Mouse (Mus musculus): ENCODE measurements around the gene Srgap2. TPM values are rescaled to one million over a fixed set of nuclear protein-coding genes. Genes with fewer than 3 reads are reported as not detected.

Srgap2 gene
- polyA plus RNA-seq, 1 experiment from 2014 or later = 16.7 TPM

- Histone ChIP-seq H3K9ac (ENCODE audit: low read length) (no peak overlapping the region), H3K27me3 (ENCODE audit: control insufficient read depth, insufficient read depth, low read depth, low read length) (no peaks in the 10 kb centered on the region), H3K4me2 (ENCODE audit: low read depth, low read length) (no peak overlapping the region), H3K27ac (ENCODE audit: low read length) (no peak overlapping the region), H3K4me3 (ENCODE audit: low read length) (no peak overlapping the region), H3K4me1 (replicated peaks; ENCODE audit: control insufficient read depth, insufficient read depth, low read length) (no peaks in the 10 kb centered on the region), H3K9me3 (ENCODE audit: control insufficient read depth, low read length) (no peaks in the 10 kb centered on the region), H3K36me3 (ENCODE audit: control insufficient read depth, insufficient read depth, low read length) (peaks cover 21% of the 10 kb centered on the region)
- ATAC-seq (ENCODE audit: low read depth) = no peak
- WGBS = 91% methylated on average over 3 of the region's 3 CpGs
Observed at GRCm38 (mm10) chr1:131319598-131320330, 207.4 kb downstream of the Srgap2 start.

DNA sequence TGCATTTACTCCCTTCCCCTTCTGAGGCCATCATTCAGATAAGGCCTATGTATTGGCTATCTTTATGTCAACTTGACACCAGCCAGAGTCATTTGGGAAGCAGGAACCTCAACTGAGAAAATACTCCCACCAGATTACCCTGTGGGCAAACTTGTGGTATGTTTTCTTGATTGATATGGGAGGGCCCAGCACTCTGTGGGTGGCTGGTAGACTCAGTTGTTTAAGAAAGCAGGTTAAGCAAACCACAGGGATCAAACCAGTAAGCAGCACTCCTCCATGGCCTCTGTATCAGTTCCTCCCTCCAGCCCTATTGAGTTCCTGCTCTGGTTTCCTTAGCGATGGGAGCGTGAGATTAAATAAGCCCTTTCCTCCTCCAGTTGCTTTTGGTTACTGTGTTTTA lies 208.8 kb downstream of the Srgap2 start:
- no peak for ATAC-seq (ENCODE audit: low read depth)
- 93% methylated on average over 2 of the region's 2 CpGs for WGBS
- H3K4me2 ChIP-seq (ENCODE audit: low read depth, low read length) = no peak overlapping the region
- H3K4me1 ChIP-seq (replicated peaks; ENCODE audit: control insufficient read depth, insufficient read depth, low read length) = no peaks in the 10 kb centered on the region
- no peaks in the 10 kb centered on the region for H3K27me3 ChIP-seq (ENCODE audit: control insufficient read depth, insufficient read depth, low read depth, low read length)
- H3K4me3 ChIP-seq (ENCODE audit: low read length) = no peak overlapping the region
- H3K9me3 ChIP-seq (ENCODE audit: control insufficient read depth, low read length) = no peaks in the 10 kb centered on the region
- no peak overlapping the region for H3K9ac ChIP-seq (ENCODE audit: low read length)
- no peak overlapping the region for H3K27ac ChIP-seq (ENCODE audit: low read length)
- H3K36me3 ChIP-seq (ENCODE audit: control insufficient read depth, insufficient read depth, low read length) = peaks cover 18% of the 10 kb centered on the region

- no peaks in the 10 kb centered on the region for H3K27me3 ChIP-seq (ENCODE audit: control insufficient read depth, insufficient read depth, low read depth, low read length)
- no peak overlapping the region for H3K4me2 ChIP-seq (ENCODE audit: low read depth, low read length)
- H3K9me3 ChIP-seq (ENCODE audit: control insufficient read depth, low read length) = no peaks in the 10 kb centered on the region
- no peak overlapping the region for H3K27ac ChIP-seq (ENCODE audit: low read length)
- 68% methylated on average over 5 of the region's 5 CpGs for WGBS
- no peaks in the 10 kb centered on the region for H3K4me1 ChIP-seq (replicated peaks; ENCODE audit: control insufficient read depth, insufficient read depth, low read length)
- H3K9ac ChIP-seq (ENCODE audit: low read length) = no peak overlapping the region
- no peak overlapping the region for H3K4me3 ChIP-seq (ENCODE audit: low read length)
- peaks cover 21% of the 10 kb centered on the region for H3K36me3 ChIP-seq (ENCODE audit: control insufficient read depth, insufficient read depth, low read length)
- ATAC-seq (ENCODE audit: low read depth) = no peak
Observed at GRCm38 (mm10) chr1:131317625-131318024, 209.5 kb downstream of the Srgap2 start.

- H3K4me3 ChIP-seq (ENCODE audit: low read length) = no peak overlapping the region
- H3K4me1 ChIP-seq (replicated peaks; ENCODE audit: control insufficient read depth, insufficient read depth, low read length) = no peaks in the 10 kb centered on the region
- no peak overlapping the region for H3K4me2 ChIP-seq (ENCODE audit: low read depth, low read length)
- 82% methylated on average over 3 of the region's 3 CpGs for WGBS
- ATAC-seq (ENCODE audit: low read depth) = no peak
- no peak overlapping the region for H3K9ac ChIP-seq (ENCODE audit: low read length)
- no peaks in the 10 kb centered on the region for H3K27me3 ChIP-seq (ENCODE audit: control insufficient read depth, insufficient read depth, low read depth, low read length)
- peaks cover 20% of the 10 kb centered on the region for H3K36me3 ChIP-seq (ENCODE audit: control insufficient read depth, insufficient read depth, low read length)
- no peaks in the 10 kb centered on the region for H3K9me3 ChIP-seq (ENCODE audit: control insufficient read depth, low read length)
- no peak overlapping the region for H3K27ac ChIP-seq (ENCODE audit: low read length)
Observed at GRCm38 (mm10) chr1:131311284-131311683, 215.9 kb downstream of the Srgap2 start.

- Histone ChIP-seq H3K4me1 (replicated peaks; ENCODE audit: control insufficient read depth, insufficient read depth, low read length) (no peaks in the 10 kb centered on the region), H3K36me3 (ENCODE audit: control insufficient read depth, insufficient read depth, low read length) (peaks cover 16% of the 10 kb centered on the region), H3K4me2 (ENCODE audit: low read depth, low read length) (no peak overlapping the region), H3K9ac (ENCODE audit: low read length) (no peak overlapping the region), H3K9me3 (ENCODE audit: control insufficient read depth, low read length) (no peaks in the 10 kb centered on the region), H3K27ac (ENCODE audit: low read length) (no peak overlapping the region), H3K4me3 (ENCODE audit: low read length) (no peak overlapping the region), H3K27me3 (ENCODE audit: control insufficient read depth, insufficient read depth, low read depth, low read length) (no peaks in the 10 kb centered on the region)
- ATAC-seq (ENCODE audit: low read depth) = no peak
- 86% methylated on average over 5 of the region's 5 CpGs for WGBS
Observed at GRCm38 (mm10) chr1:131310237-131310818, 216.8 kb downstream of the Srgap2 start.

GRCm38 (mm10) chr1:131300750-131301149 lies 226.4 kb downstream of the Srgap2 start:
- H3K9me3 ChIP-seq (ENCODE audit: control insufficient read depth, low read length) = no peaks in the 10 kb centered on the region
- ATAC-seq (ENCODE audit: low read depth) = no peak

DNA sequence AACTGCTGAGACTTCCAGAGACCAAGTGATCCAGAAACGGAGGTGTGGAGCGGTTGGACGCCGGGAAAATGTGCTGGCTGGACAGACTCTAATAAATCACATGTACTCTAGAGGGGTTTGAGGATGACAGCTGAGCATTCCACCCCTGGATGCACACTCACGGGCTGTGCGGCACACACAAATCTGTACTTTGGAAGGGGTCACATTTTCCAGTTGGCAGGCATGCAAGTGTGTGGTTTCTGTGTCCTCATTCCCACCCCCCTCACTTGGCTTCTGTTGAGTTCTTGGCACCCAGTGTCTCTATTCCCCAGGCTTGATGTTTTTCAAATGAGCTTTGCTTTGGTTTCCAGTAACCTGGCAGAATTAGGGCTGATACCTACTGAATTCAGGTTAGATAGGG lies 227.4 kb downstream of the Srgap2 start:
- Histone ChIP-seq H3K27ac (ENCODE audit: low read length) (no peak overlapping the region), H3K27me3 (ENCODE audit: control insufficient read depth, insufficient read depth, low read depth, low read length) (no peaks in the 10 kb centered on the region), H3K36me3 (ENCODE audit: control insufficient read depth, insufficient read depth, low read length) (peaks cover 10% of the 10 kb centered on the region), H3K9ac (ENCODE audit: low read length) (no peak overlapping the region), H3K4me1 (replicated peaks; ENCODE audit: control insufficient read depth, insufficient read depth, low read length) (no peaks in the 10 kb centered on the region), H3K4me2 (ENCODE audit: low read depth, low read length) (no peak overlapping the region), H3K9me3 (ENCODE audit: control insufficient read depth, low read length) (no peaks in the 10 kb centered on the region), H3K4me3 (ENCODE audit: low read length) (no peak overlapping the region)
- WGBS = 76% methylated on average over 6 of the region's 6 CpGs
- ATAC-seq (ENCODE audit: low read depth) = no peak

More at GRCm38 (mm10) chr1:131300750-131301149, 226.4 kb downstream of the Srgap2 start:
- no peak overlapping the region for H3K4me3 ChIP-seq (ENCODE audit: low read length)
- no peaks in the 10 kb centered on the region for H3K4me1 ChIP-seq (replicated peaks; ENCODE audit: control insufficient read depth, insufficient read depth, low read length)
- H3K4me2 ChIP-seq (ENCODE audit: low read depth, low read length) = no peak overlapping the region
- peaks cover 10% of the 10 kb centered on the region for H3K36me3 ChIP-seq (ENCODE audit: control insufficient read depth, insufficient read depth, low read length)
- no peak overlapping the region for H3K9ac ChIP-seq (ENCODE audit: low read length)
- no peaks in the 10 kb centered on the region for H3K27me3 ChIP-seq (ENCODE audit: control insufficient read depth, insufficient read depth, low read depth, low read length)
- no peak overlapping the region for H3K27ac ChIP-seq (ENCODE audit: low read length)
- WGBS = 100% methylated on average over 2 of the region's 2 CpGs

- 63% methylated on average over 3 of the region's 3 CpGs for WGBS
- Histone ChIP-seq H3K36me3 (ENCODE audit: control insufficient read depth, insufficient read depth, low read length) (peaks cover 10% of the 10 kb centered on the region), H3K9ac (ENCODE audit: low read length) (no peak overlapping the region)
Observed at GRCm38 (mm10) chr1:131299240-131299639, 227.9 kb downstream of the Srgap2 start.

GRCm38 (mm10) chr1:131298171-131298570 lies 229.0 kb downstream of the Srgap2 start:
- Histone ChIP-seq H3K9me3 (ENCODE audit: control insufficient read depth, low read length) (no peaks in the 10 kb centered on the region), H3K27me3 (ENCODE audit: control insufficient read depth, insufficient read depth, low read depth, low read length) (no peaks in the 10 kb centered on the region), H3K4me1 (replicated peaks; ENCODE audit: control insufficient read depth, insufficient read depth, low read length) (no peaks in the 10 kb centered on the region), H3K36me3 (ENCODE audit: control insufficient read depth, insufficient read depth, low read length) (peaks cover 10% of the 10 kb centered on the region), H3K4me3 (ENCODE audit: low read length) (no peak overlapping the region), H3K27ac (ENCODE audit: low read length) (no peak overlapping the region), H3K9ac (ENCODE audit: low read length) (no peak overlapping the region), H3K4me2 (ENCODE audit: low read depth, low read length) (no peak overlapping the region)
- ATAC-seq (ENCODE audit: low read depth) = no peak
- 95% methylated on average over 9 of the region's 9 CpGs for WGBS

More at GRCm38 (mm10) chr1:131299240-131299639, 227.9 kb downstream of the Srgap2 start:
- no peaks in the 10 kb centered on the region for H3K9me3 ChIP-seq (ENCODE audit: control insufficient read depth, low read length)
- H3K4me2 ChIP-seq (ENCODE audit: low read depth, low read length) = no peak overlapping the region
- no peaks in the 10 kb centered on the region for H3K4me1 ChIP-seq (replicated peaks; ENCODE audit: control insufficient read depth, insufficient read depth, low read length)
- no peak overlapping the region for H3K27ac ChIP-seq (ENCODE audit: low read length)
- no peak for ATAC-seq (ENCODE audit: low read depth)
- no peaks in the 10 kb centered on the region for H3K27me3 ChIP-seq (ENCODE audit: control insufficient read depth, insufficient read depth, low read depth, low read length)
- H3K4me3 ChIP-seq (ENCODE audit: low read length) = no peak overlapping the region

Measured in lung, embryonic 16.5 days (tissue).